Mouse (Mus musculus) kidney, postnatal 10 days (tissue): ENCODE data around the gene Tat.
"Not testable (repeated sequence)": the region's sequence is repeated elsewhere in the genome, so short reads cannot be mapped to it uniquely, and the experiment has no call there.

ENCODE experiments used
- DNase-seq: peaks from one replicate; pipeline ENCODE4 v3.0.0; 2021; ENCODE audit warnings: mixed read lengths

Tat gene

GRCm38 (mm10) chr8:109986384-109986783 lies 3.9 kb upstream of the Tat start:
- DNase-seq = no peak

- DNase-seq = no peak
Observed at GRCm38 (mm10) chr8:109987776-109988175, 2.5 kb upstream of the Tat start.

GRCm38 (mm10) chr8:109989151-109989550 lies 1.1 kb upstream of the Tat start:
- DNase-seq = no peak

GRCm38 (mm10) chr8:109992166-109992565 lies 1.9 kb downstream of the Tat start:
- no peak for DNase-seq

- DNase-seq = no peak
Observed at GRCm38 (mm10) chr8:109992951-109993350, 2.7 kb downstream of the Tat start.

- no peak for DNase-seq
Observed at GRCm38 (mm10) chr8:109997381-109997780, 7.1 kb downstream of the Tat start.

- DNase-seq = no peak
Observed at GRCm38 (mm10) chr8:109998066-109998465, 7.8 kb downstream of the Tat start.

- no peak for DNase-seq
Observed at GRCm38 (mm10) chr8:109999974-110000373, 9.7 kb downstream of the Tat start.

GRCm38 (mm10) chr8:110002953-110003352 lies 12.7 kb downstream of the Tat start:
- peak; percentile 19 for DNase-seq

- DNase-seq = no peak
Observed at GRCm38 (mm10) chr8:110004300-110004699, 14.1 kb downstream of the Tat start.

- DNase-seq = no peak
Observed at GRCm38 (mm10) chr8:110006312-110007023, 16.2 kb downstream of the Tat start.

- DNase-seq = no peak
Observed at GRCm38 (mm10) chr8:110008228-110008994, 18.2 kb downstream of the Tat start.

GRCm38 (mm10) chr8:110008995-110009446 lies 18.8 kb downstream of the Tat start:
- DNase-seq = no peak

GRCm38 (mm10) chr8:110010868-110011267 lies 20.6 kb downstream of the Tat start:
- peak; percentile 75 for DNase-seq

- peak; percentile 28 for DNase-seq
Observed at GRCm38 (mm10) chr8:110022081-110022480, 31.8 kb downstream of the Tat start.

- no peak for DNase-seq
Observed at GRCm38 (mm10) chr8:110022768-110023344, 32.6 kb downstream of the Tat start.

- not testable (repeated sequence) for DNase-seq
Observed at GRCm38 (mm10) chr8:110033771-110034170, 43.5 kb downstream of the Tat start.

- DNase-seq = no peak
Observed at GRCm38 (mm10) chr8:110034331-110034730, 44.1 kb downstream of the Tat start.

GRCm38 (mm10) chr8:110036156-110036555 lies 45.9 kb downstream of the Tat start:
- no peak for DNase-seq

GRCm38 (mm10) chr8:110039216-110039615 lies 49.0 kb downstream of the Tat start:
- DNase-seq = no peak

GRCm38 (mm10) chr8:110039659-110040058 lies 49.4 kb downstream of the Tat start, which contains the start of gene Chst4:
TSS of gene Chst4 (minus strand) at chr8:110039740.
- DNase-seq = no peak

- no peak for DNase-seq
Observed at GRCm38 (mm10) chr8:110040509-110040908, 50.3 kb downstream of the Tat start.
